Mouse (Mus musculus): ENCODE measurements around the gene Impdh1. TPM values are rescaled to one million over a fixed set of nuclear protein-coding genes. Genes with fewer than 3 reads are reported as not detected.

The Impdh1 gene
- total RNA-seq (2023), result 138 TPM

GRCm38 (mm10) chr6:29215881-29216501 is at the start of gene Impdh1:
Gene Impdh1, minus strand, starts transcription at chr6:29216364.

DNA sequence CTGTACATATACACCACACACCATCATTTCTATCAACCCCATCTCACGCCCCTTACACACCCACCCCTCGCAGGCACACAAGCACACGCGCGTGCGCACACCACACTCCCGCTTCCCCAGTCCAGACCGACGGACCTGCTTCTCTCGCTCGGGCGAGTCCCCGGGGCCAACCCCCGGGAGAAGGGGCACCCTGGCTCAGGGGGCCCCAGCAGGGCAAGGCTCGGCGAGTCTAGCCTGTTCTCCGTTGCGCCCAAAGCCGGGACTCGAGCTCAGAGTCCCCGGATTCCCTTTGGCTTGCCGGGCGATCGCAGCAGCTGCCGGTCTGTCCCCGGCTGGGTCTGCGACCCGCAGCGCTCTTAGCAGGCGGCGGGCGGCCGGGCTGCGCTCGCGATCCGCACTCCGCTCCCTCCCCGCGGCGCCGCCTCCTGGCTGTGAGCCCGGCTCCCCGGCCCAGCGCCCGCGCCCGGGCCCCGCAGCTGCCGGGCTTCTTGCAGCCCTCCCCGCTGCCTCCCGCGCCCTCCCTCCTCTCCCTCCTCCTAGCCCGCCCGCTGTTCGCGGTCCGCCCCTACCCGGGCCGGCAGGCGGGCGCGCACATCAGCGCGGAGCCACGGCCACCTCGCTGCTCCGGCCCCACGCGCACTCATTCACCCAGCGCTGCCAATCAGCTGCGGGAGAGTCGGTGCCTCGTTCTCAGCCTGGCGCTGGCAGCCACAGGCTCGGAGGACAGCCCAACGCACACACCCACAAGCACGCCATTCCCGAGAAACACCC is 37.1 kb downstream of the Impdh1 start, which contains the start of gene Prrt4:
TSS of gene Prrt4 (minus strand) at position 697 of the 771 bp plus-strand sequence.

GRCm38 (mm10) chr6:29164314-29165244 is 51.6 kb downstream of the Impdh1 start, which contains the start of gene Rbm28:
Gene Rbm28, minus strand, starts transcription at chr6:29165006.

Other genes starting within 250 kb of the Impdh1 start
- gene Lep, start 156.1 kb downstream of the Impdh1 start, total RNA-seq (2023), result not detected
- gene Rbm28, start 51.4 kb downstream of the Impdh1 start, total RNA-seq (2023), result 68.5 TPM
- 0.28 TPM for gene Prrt4, start 36.8 kb downstream of the Impdh1 start, total RNA-seq (2023)
- gene Hilpda, start 56.1 kb upstream of the Impdh1 start, total RNA-seq (2023), result 17.2 TPM
- 0.98 TPM for gene Fam71f2, start 63.2 kb upstream of the Impdh1 start, total RNA-seq (2023)
- gene Fam71f1, start 102.8 kb upstream of the Impdh1 start, total RNA-seq (2023), result not detected
- 54.5 TPM for gene Calu, start 131.7 kb upstream of the Impdh1 start, total RNA-seq (2023)
- not detected for gene Opn1sw, start 172.1 kb upstream of the Impdh1 start, total RNA-seq (2023)
- gene Ccdc136, start 179.9 kb upstream of the Impdh1 start, total RNA-seq (2023), result not detected
- 0.06 TPM for gene Flnc, start 216.9 kb upstream of the Impdh1 start, total RNA-seq (2023)